Mouse (Mus musculus) testis, postnatal 14 days (tissue): Measurements from ENCODE around the gene Sys1.

ENCODE experiments used
- DNase-seq: peaks from one replicate; pipeline ENCODE4 v3.0.0; 2021; ENCODE audit warnings: low spot score

Sys1 gene

GRCm38 (mm10) chr2:164453047-164453757 lies 3.6 kb upstream of the Sys1 start:
- no peak for DNase-seq

GRCm38 (mm10) chr2:164453887-164454500 lies 2.8 kb upstream of the Sys1 start:
- DNase-seq: no peak

DNA sequence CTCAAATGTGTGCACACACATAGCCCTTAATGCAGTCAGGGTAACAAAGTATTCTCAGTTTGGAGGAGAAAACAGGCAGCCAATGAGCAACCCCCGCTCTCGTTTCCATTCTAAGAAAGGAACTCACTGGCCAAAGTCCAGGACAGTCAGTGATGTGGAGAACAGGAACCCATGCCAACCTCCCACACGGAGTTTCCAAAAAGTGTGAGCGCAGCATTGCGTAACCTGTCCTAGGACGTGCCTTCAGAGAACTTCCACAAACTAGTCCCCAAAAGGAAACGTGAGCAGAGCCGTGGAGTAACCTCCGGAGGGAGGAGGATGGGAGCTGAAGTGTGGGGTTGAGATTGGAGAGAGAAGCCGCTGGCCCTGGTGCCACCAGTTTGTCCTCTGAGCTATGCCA lies 1.9 kb upstream of the Sys1 start:
- DNase-seq: peak; percentile 74

DNA sequence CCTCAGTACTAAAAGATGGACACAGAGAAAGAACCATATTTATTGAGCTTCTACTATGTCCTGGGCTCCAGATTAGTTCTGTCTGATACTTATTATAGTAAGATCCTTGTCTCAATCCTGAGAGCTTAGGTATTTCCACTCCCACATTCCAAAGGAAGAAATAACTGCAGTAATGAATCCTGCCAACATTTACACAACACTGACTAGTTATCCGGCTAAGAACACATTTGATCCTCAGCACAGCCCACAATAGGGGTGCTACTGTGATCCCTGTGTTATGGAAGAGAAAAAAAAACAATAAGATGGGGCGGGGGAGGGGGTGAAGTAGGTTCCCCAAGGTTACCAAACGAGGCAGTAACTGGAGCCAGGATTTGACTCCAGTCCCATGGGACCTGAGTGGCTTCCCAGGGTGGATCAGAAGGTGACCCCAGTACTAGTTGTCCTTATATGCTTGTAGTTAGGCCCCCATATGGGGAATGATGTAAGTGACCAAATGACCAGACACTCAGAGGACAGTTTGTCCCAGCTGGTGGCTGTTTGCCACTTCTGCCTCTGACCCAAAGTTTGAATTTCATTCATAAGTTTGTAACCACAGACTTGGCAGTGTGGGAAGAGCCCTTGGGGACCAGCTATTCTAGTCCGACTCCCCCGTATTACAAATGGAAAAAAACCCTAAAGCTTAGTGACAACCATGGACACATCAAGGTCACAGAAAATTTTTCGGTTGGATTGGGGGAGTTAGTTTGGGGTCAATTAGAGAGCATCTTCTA lies 1.2 kb upstream of the Sys1 start:
- peak; percentile 74 for DNase-seq

DNA sequence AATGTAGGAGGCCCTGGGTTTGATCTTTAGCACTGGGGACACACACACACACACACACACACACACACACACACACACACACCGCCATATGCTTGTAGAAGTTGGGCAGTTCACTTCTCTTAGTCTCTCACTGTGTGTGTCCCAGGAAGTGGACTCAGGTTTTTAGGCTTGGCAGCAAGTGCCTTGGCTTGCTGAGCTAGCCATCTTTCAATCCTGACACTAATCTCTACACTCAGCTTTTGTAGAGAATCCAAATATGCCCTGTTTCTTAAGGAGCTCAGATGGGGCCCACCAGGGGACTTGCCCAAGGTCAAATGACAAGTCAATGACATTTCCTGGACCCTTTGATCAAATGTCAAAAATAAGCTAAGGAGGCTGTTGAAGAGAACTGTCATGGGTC lies 351 bp upstream of the Sys1 start:
- no peak for DNase-seq

- no peak for DNase-seq
Measured at GRCm38 (mm10) chr2:164457942-164458341, 1.2 kb downstream of the Sys1 start.

DNA sequence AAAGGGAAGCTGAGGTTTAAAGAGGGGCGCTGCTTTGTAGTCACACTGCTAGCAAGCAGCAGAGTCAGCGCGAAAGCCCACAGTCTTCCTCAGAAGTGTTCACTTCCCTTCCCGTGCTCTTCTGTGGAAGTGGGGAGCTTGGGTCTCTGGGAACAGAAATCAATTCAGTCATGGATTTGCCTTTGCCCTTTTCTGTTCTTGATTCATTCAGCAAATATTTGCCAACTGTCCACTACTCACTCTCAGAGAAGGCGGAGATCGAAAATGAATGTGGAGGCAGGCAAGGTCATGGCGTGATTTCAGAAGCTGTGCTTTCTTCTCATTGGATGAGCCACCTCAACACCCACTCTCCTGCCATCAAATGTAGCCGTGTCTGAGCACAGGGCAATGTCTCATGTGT lies 1.8 kb downstream of the Sys1 start:
- DNase-seq: no peak

DNA sequence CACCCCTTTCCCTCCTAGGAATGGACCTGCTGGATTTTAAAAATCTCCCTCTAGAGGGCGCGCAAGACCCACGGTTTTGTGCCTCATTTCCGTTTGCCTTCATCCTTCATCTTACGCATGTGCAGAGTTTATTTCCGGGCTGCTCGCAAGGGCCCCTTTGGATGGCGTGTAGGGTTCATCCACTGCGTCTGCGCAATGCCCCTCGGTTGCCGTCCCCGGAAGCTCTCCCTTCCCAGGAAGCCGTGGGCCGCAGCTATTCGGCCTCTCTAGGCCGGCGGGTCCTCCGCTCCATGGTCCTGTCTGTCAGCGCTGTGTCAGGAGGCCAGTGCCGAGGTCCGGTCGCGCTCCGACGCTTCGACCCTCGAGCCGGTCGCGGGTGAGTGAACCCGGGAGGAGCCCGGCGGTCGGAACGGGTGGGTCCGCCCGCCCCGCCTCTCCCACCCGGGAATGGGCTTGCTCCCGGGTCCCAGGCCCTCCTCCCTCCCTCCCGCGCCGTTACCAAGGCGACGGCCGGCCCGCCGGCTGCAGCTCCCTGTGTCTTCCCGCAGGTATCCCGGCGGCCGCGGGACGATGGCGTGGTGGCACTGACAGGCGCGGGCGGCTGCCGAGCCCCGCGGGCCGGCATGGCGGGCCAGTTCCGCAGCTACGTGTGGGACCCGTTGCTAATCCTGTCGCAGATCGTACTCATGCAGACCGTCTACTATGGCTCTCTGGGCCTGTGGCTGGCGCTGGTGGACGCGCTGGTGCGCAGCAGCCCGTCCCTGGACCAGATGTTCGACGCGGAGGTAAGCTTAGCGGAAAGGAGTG lies 4.2 kb downstream of the Sys1 start, which contains the start of gene Gm20458:
Gene Gm20458 (plus strand): TSS at position 223 of the 807 bp plus-strand sequence.
- peak; percentile 99 for DNase-seq

- DNase-seq: no peak
Measured at GRCm38 (mm10) chr2:164465161-164465560, 8.4 kb downstream of the Sys1 start.

DNA sequence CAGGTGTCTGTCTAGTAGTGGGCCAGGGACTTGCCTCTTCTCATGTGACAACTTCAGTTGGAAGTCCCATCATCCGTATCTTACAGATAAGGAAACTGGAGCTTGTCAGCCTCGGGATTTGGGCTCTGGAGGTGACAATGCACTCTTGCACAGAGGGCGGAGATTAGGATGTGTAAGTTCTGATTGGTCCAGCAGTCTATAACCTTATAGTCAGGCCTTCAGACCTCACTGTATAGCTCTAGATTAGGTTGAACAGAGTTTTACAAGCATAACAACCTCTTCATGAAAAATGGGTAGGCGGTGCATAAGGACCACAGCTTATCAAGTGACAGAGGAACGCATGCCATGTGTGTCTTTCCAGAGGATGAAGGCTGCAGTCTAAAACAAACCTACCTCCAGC lies 10.0 kb downstream of the Sys1 start:
- no peak for DNase-seq

DNA sequence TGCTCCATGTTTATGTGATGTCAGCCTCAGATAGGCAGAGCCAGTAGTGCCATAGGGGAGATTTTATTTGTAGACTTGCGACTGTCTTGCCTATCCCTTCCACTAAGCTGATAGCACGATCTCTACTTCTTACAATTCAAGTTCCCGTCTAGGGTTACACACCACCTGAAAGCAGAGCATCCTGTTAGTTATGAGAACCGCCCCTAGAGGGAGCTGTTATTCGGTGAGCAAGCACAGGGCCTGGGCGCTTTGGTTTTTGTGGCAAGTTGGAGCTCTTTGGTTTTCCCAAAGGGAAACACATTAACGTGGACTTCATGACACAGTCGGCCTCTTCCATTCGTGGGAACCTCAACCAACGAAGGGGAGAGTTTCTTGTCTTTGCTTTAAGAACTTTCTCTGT lies 13.5 kb downstream of the Sys1 start:
- DNase-seq: peak; percentile 42

DNA sequence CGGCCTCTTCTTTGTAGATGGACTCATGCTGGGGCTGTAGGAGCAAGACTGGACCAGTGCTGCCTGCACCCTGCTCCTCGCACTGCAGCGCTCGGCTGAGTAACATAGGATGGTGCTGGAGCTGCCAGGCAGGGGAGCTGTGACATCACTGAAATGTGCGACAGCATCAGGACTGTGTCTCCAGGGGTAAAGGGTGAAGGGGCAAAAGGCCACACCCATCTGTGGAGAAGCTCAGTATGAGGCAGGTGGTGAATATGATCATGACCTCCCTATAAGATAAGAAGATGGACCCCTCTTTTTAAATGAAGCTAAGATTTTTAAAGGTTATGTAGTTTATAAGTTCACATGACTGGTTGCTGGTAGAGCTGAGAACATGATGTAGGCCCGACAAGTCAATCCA lies 16.9 kb downstream of the Sys1 start, which contains the start of gene Trp53tg5:
Gene Trp53tg5 (minus strand): TSS at position 101 of the 400 bp plus-strand sequence.
- no peak for DNase-seq

- DNase-seq: peak; percentile 54
Measured at GRCm38 (mm10) chr2:164485681-164486257, 29.0 kb downstream of the Sys1 start, which contains the start of gene Dbndd2. Dbndd2 (plus strand) TSS chr2:164486106.

- DNase-seq: peak; percentile 64
Measured at GRCm38 (mm10) chr2:164486258-164487114, 29.7 kb downstream of the Sys1 start.

GRCm38 (mm10) chr2:164487115-164487527 lies 30.4 kb downstream of the Sys1 start:
- DNase-seq: no peak

GRCm38 (mm10) chr2:164487812-164488211 lies 31.0 kb downstream of the Sys1 start:
- DNase-seq: no peak

GRCm38 (mm10) chr2:164494126-164494525 lies 37.4 kb downstream of the Sys1 start:
- no peak for DNase-seq

- DNase-seq: no peak
Measured at GRCm38 (mm10) chr2:164496331-164496730, 39.6 kb downstream of the Sys1 start.

DNA sequence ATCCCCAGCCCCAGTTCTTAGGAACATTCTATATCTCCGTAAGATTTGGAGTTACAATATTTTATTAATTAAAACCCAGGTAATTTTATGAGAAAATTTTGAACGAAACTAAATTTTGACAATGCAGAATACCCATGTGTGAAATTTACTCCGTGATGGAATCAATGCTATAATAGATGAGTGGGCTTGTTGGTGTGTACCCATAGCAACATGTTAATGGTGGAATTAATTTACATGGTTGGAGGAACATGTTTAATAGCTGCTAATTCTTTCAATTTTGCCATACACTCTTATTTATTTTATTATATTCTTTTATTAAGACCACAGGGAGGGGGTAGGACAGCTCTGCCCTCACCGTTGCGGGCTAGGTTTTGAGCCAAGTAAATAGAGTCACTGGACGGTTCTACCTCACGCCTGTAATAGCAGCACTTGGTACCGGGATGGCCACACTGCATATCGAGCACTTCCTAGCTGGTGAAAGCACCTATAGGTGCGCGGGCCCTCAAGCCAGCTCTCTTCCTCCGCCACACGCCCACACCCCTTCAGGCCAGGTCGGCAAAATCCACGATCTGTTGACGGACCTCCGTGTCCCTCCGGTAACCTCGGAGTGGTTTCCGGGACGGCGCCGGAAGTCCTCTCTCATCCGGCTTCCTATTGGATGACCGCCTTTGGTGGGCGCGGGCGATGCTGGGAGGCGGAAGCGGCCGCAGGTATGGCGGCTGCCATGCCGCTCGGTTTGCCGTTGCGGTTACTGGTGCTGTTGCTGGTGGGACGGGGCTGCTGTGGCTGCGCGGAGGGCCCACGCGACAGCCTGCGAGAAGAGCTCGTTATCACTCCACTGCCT lies 40.3 kb downstream of the Sys1 start, which contains the start of gene Pigt:
Gene Pigt (plus strand): TSS at position 674 of the 844 bp plus-strand sequence.
- DNase-seq: peak; percentile 90
